Mouse (Mus musculus) heart, postnatal 0 days (tissue): ENCODE results near the gene Zscan21. TPM values are rescaled to one million over a fixed set of nuclear protein-coding genes. Genes with fewer than 3 reads are reported as not detected.
A peak's percentile ranks its signal among the peaks of the same experiment; 100 is the strongest.

Experiments
- ATAC-seq: fragments of 200-750 bp; cut with Nextera tagmentation; 2 replicates; pipeline ENCODE4 v1.8.0; 2017; ENCODE audit warnings: low read depth, moderate number of reproducible peaks, moderate library complexity; ENCODE audit not compliant: insufficient read depth
- DNase-seq: peaks from one replicate; pipeline ENCODE4 v3.0.0-alpha.2; 2016; ENCODE audit warnings: low spot score
- H3K27ac ChIP-seq: fragments of 300-500 bp; sonication (generic); 2 replicates; pipeline ENCODE4 v1.5.1; 2014; ENCODE audit warnings: low read depth, mild to moderate bottlenecking
- H3K27me3 ChIP-seq: fragments of 300-500 bp; sonication (generic); 2 replicates; pipeline ENCODE4 v1.6.1; 2014; ENCODE audit warnings: low read length, mixed read lengths; ENCODE audit not compliant: control insufficient read depth, insufficient read depth
- H3K36me3 ChIP-seq: fragments of 300-500 bp; sonication (generic); replicated peaks from 2 replicates; pipeline ENCODE4 v1.6.1; 2014; ENCODE audit warnings: low read length, mixed read lengths; ENCODE audit not compliant: control insufficient read depth, insufficient read depth
- H3K4me1 ChIP-seq: fragments of 300-500 bp; sonication (generic); 2 replicates; pipeline ENCODE4 v1.6.1; 2014; ENCODE audit warnings: antibody characterized with exemption; ENCODE audit not compliant: control insufficient read depth, insufficient read depth
- H3K4me2 ChIP-seq: fragments of 300-500 bp; sonication (generic); 2 replicates; pipeline ENCODE4 v1.6.1; 2014; ENCODE audit warnings: low read depth, mild to moderate bottlenecking, low read length, moderate library complexity
- H3K4me3 ChIP-seq: fragments of 300-500 bp; sonication (generic); 2 replicates; pipeline ENCODE4 v1.5.1; 2014; ENCODE audit warnings: low read depth, low read length
- H3K9ac ChIP-seq: fragments of 300-500 bp; sonication (generic); replicated peaks from 2 replicates; pipeline ENCODE4 v1.6.1; 2014; ENCODE audit warnings: low read depth, low read length, mixed read lengths
- H3K9me3 ChIP-seq: fragments of 300-500 bp; sonication (generic); replicated peaks from 2 replicates; pipeline ENCODE4 v1.6.1; 2016; ENCODE audit warnings: low read length; ENCODE audit not compliant: control insufficient read depth
- CTCF ChIP-seq: IDR thresholded peaks from 2 replicates; pipeline ENCODE4 v1.5.1; 2016; ENCODE audit warnings: antibody characterized with exemption, control low read depth, low read depth
- EP300 ChIP-seq: IDR thresholded peaks from 2 replicates; pipeline ENCODE4 v1.6.1; 2016; ENCODE audit warnings: antibody characterized with exemption, low read depth
- WGBS: fragments of 180-500 bp; shearing (Covaris S2); extraction: QIAGEN DNeasy Blood & Tissue Kit; methylation state at CpG from one replicate; pipeline ENCODE4 v1.1.7; 2014; 5-methylcytosine and 5-hydroxymethylcytosine counted together
- polyA plus RNA-seq: library from polyadenylated mRNA; unstranded; fragments of >200 nt; fragmentation: Nextera tagmentation; extraction: Ambion mirVana; gene quantifications from 2 replicates; pipeline ENCODE4 v1.2.1, GENCODE M21; 2015
- total RNA-seq: library from RNA; depleted of rRNA; stranded (reverse); fragments of >200 nt; gene quantifications from 2 replicates; pipeline ENCODE4 v1.2.3, GENCODE M21; 2014; ENCODE audit warnings: low replicate concordance

The Zscan21 gene
- total and polyA plus RNA-seq, 2 experiments from 2014 or later = 14.0 to 25.0 TPM

DNA sequence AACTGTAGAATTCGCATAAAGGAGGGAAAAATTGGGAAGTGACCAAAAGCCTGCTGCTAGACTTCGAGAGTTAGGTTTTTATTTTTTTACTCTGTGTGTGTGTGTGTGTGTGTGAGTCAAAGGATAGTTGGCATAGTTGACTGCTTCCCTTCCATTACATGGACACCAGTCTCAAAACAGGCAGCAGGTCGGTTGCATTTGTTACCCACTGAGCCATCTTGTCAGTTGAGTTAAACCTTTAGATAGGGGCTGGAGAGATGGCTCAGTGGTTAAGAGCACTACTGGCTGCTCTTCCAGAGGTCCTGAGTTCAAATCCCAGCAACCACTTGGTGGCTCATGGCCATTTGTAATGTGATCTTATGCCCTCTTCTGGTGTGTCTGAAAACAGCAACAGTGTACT, 1.3 kb downstream of the Zscan21 start:
- H3K4me2 ChIP-seq = peak overlapping the region; percentile 77
- WGBS = 56% methylated on average over 3 of the region's 3 CpGs
- H3K27ac ChIP-seq = peak overlapping the region; percentile 95; the same call in 1 of the 2 replicates
- ATAC-seq (no peak), DNase-seq (no peak)
- H3K27me3 ChIP-seq = no peaks in the 10 kb centered on the region
- H3K36me3 ChIP-seq = peaks cover 7% of the 10 kb centered on the region; the same call in 1 of the 2 replicates
- H3K9me3 ChIP-seq = no peaks in the 10 kb centered on the region
- peak overlapping the region; percentile 78 for H3K4me3 ChIP-seq
- TF ChIP-seq CTCF = no peak
- TF ChIP-seq EP300 = no peak
- no peak overlapping the region for H3K9ac ChIP-seq
- H3K4me1 ChIP-seq = 0 out of 2 replicates have a peak, but pooled peaks cover 9% of the 10 kb centered on the region

DNA sequence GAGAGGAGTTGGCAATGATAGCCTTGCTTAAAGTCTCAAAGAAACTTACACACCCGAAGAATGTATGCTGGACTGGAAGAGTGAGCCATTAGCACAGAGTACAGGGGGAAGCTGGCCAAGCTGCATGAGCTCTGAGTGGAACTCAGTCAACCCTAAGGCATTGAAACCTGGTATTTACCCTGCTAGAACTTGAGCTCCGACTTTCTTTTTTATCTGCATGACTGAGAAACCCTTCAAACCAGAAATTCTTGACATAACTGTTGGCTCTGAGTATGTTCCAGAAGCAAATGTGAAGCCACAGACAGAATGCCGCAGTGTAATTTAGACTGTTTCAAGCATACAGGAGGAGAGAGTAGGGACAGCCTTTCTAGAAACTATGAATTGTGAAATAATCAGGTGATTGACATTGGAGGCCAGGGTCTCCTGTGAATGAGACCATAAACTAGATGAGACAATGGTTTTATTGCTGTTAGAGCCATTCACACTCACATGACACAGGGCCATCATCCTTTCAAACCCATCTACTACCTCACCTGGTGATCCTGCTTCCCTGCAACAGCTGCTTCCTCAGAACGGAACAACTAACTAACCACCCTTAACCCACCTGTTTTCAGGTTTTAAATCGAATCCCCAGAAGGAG, 15.8 kb downstream of the Zscan21 start:
- no peak for ATAC-seq
- DNase-seq = no peak
- Histone ChIP-seq H3K27me3 (no peaks in the 10 kb centered on the region), H3K4me1 (no peaks in the 10 kb centered on the region), H3K9me3 (no peaks in the 10 kb centered on the region), H3K4me3 (no peak overlapping the region), H3K4me2 (no peak overlapping the region), H3K27ac (no peak overlapping the region), H3K36me3 (peaks cover 78% of the 10 kb centered on the region), H3K9ac (no peak overlapping the region)
- TF ChIP-seq CTCF = no peak
- TF ChIP-seq EP300 = no peak
- 77% methylated on average over 5 of the region's 5 CpGs for WGBS

DNA sequence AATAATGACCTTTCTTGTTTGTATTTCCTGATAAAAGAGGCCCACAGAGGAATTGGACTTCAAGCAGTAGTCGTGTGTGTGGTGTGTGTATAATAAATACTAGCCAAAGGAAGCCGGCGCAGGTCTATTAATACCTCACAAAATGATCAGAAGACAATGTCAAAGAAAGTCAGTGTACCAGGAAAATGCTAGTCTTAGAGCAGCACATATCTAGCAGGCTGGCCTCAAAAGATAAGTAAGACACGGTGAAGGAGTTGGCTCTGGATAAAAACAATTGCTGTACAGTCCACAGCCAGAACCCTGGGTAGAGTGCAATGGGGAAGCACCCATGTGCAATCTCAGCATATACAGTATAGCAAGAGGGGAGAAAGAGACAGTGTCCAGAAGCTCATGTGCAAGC, 20.6 kb downstream of the Zscan21 start:
- TF ChIP-seq CTCF (no peak), EP300 (no peak)
- 45% methylated on average over 4 of the region's 4 CpGs for WGBS
- H3K9me3 ChIP-seq = no peaks in the 10 kb centered on the region

DNA sequence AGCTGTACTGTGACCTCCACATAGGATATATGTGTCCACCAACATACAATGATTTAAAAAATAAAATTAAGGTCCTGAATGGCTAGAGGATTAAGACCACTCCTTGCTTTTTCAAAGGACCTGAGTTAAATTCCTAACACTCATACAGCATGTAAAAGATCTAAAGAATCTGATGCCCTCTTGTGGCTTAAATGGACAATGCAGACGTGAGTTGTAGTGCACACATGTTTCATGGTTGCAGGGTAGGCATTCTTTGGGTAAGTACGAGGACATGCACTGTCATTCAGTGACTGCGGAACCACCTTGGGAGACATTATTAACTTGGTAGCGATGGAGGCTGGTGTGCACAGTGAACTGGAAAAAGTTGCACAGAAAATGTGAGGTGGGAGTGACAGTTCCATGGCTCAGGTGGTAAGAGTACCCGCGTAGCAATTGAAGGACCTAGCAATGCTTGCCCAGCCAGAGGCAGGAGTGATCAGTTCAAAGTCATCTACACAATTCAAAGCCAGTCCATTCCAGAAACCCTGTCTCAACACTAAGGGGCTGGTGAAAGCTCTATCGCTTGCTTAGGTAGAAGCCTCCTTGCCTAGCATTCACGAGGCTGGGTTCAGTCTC, 21.3 kb downstream of the Zscan21 start:
- H3K4me1 ChIP-seq = no peaks in the 10 kb centered on the region
- TF ChIP-seq CTCF (peak; percentile 68), EP300 (no peak)
- no peak overlapping the region for H3K4me2 ChIP-seq
- peak; percentile 51; the same call in 1 of the 2 replicates for ATAC-seq
- no peak overlapping the region for H3K4me3 ChIP-seq
- DNase-seq = peak; percentile 70
- no peak overlapping the region for H3K27ac ChIP-seq
- peaks cover 32% of the 10 kb centered on the region for H3K36me3 ChIP-seq
- H3K9ac ChIP-seq = no peak overlapping the region
- H3K9me3 ChIP-seq = no peaks in the 10 kb centered on the region
- 55% methylated on average over 8 of the region's 8 CpGs for WGBS
- H3K27me3 ChIP-seq = no peaks in the 10 kb centered on the region

More for the DNA sequence above, 20.6 kb downstream of the Zscan21 start:
- H3K36me3 ChIP-seq = peaks cover 37% of the 10 kb centered on the region
- DNase-seq (no peak), ATAC-seq (no peak)
- no peaks in the 10 kb centered on the region for H3K4me1 ChIP-seq
- no peak overlapping the region for H3K4me2 ChIP-seq
- no peak overlapping the region for H3K4me3 ChIP-seq
- H3K27me3 ChIP-seq = no peaks in the 10 kb centered on the region
- no peak overlapping the region for H3K9ac ChIP-seq
- H3K27ac ChIP-seq = no peak overlapping the region

DNA sequence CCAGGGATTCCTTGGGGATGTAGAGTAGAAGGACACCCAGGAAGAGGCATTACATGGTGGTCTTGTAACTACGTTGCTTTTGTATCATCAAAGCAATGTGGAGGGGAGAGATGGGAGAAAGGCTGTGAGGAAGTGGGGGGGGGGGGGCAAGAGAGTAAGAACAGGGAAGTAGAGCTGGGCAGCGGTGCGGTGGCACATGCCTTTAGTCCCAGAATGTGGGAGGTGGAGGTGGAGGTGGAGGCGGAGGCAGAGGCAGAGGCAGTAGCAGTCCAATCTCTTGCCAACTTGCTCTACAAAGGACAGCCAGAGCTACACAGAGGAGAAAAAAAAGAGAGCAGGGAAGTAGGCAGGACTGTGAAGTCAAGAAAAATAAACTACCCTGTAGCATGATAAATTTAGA, 21.9 kb downstream of the Zscan21 start:
- Histone ChIP-seq H3K9ac (no peak overlapping the region), H3K27ac (no peak overlapping the region), H3K36me3 (peaks cover 31% of the 10 kb centered on the region), H3K4me1 (no peaks in the 10 kb centered on the region), H3K27me3 (no peaks in the 10 kb centered on the region), H3K4me3 (no peak overlapping the region), H3K9me3 (no peaks in the 10 kb centered on the region), H3K4me2 (no peak overlapping the region)
- WGBS = 52% methylated on average over 4 of the region's 4 CpGs
- no peak for ATAC-seq
- DNase-seq = no peak
- TF ChIP-seq CTCF (no peak), EP300 (no peak)
